Mouse (Mus musculus) regulatory T cell (primary cell): ENCODE results near the gene Mid1.
"Not testable (repeated sequence)": the region's sequence is repeated elsewhere in the genome, so short reads cannot be mapped to it uniquely, and the experiment has no call there.

ENCODE experiments used
- in situ Hi-C: fragments of 300-600 bp; cut with MboI, MseI; formaldehyde crosslinking; loops from one replicate; pipeline ENCODE4 v1.15.1; 2025; ENCODE audit warnings: high pct_unique_total_duplicates

The Mid1 gene

GRCm38 (mm10) chrX:169971562-169971961, 286.6 kb downstream of the Mid1 start:
- in situ Hi-C loops: loop anchor here (5.0 kb wide), 1 partner anchor 36 kb away; the partner anchor contains the start of gene Gm21887

GRCm38 (mm10) chrX:169972131-169972530, 287.1 kb downstream of the Mid1 start:
- in situ Hi-C loops: loop anchor here (5.0 kb wide), 1 partner anchor 35 kb away; the partner anchor contains the start of gene Gm21887

GRCm38 (mm10) chrX:169972791-169973494, 287.9 kb downstream of the Mid1 start:
- in situ Hi-C loops: loop anchor here (5.0 kb wide), 1 partner anchor 34 kb away; the partner anchor contains the start of gene Gm21887

GRCm38 (mm10) chrX:169973806-169974205, 288.8 kb downstream of the Mid1 start:
- in situ Hi-C loops: loop anchor here (5.0 kb wide), 1 partner anchor 33 kb away; the partner anchor contains the start of gene Gm21887

GRCm38 (mm10) chrX:169974456-169974855, 289.5 kb downstream of the Mid1 start:
- in situ Hi-C loops: loop anchor here (5.0 kb wide), 1 partner anchor 33 kb away; the partner anchor contains the start of gene Gm21887

GRCm38 (mm10) chrX:169974974-169975373, 290.0 kb downstream of the Mid1 start:
- in situ Hi-C loops: loop anchor here (5.0 kb wide), 1 partner anchor 32 kb away; the partner anchor contains the start of gene Gm21887

- in situ Hi-C loops: not testable (repeated sequence)
Observed at GRCm38 (mm10) chrX:169975681-169976131, 290.7 kb downstream of the Mid1 start.

- in situ Hi-C loops: not testable (repeated sequence)
Observed at GRCm38 (mm10) chrX:169976340-169976739, 291.3 kb downstream of the Mid1 start.

- in situ Hi-C loops: not testable (repeated sequence)
Observed at GRCm38 (mm10) chrX:169977856-169978435, 292.9 kb downstream of the Mid1 start.

GRCm38 (mm10) chrX:169978436-169979381, 293.7 kb downstream of the Mid1 start:
- in situ Hi-C loops: not testable (repeated sequence)

- in situ Hi-C loops: not testable (repeated sequence)
Observed at GRCm38 (mm10) chrX:169979461-169980202, 294.6 kb downstream of the Mid1 start.

GRCm38 (mm10) chrX:169980203-169980556, 295.2 kb downstream of the Mid1 start:
- in situ Hi-C loops: not testable (repeated sequence)

GRCm38 (mm10) chrX:169980809-169981289, 295.9 kb downstream of the Mid1 start:
- in situ Hi-C loops: no loop called here

- in situ Hi-C loops: not testable (repeated sequence)
Observed at GRCm38 (mm10) chrX:169981761-169982181, 296.8 kb downstream of the Mid1 start.

- in situ Hi-C loops: not testable (repeated sequence)
Observed at GRCm38 (mm10) chrX:169982606-169983400, 297.8 kb downstream of the Mid1 start.

- in situ Hi-C loops: not testable (repeated sequence)
Observed at GRCm38 (mm10) chrX:169983401-169984165, 298.6 kb downstream of the Mid1 start.

- in situ Hi-C loops: not testable (repeated sequence)
Observed at GRCm38 (mm10) chrX:169984331-169984730, 299.3 kb downstream of the Mid1 start.

GRCm38 (mm10) chrX:169984853-169985252, 299.9 kb downstream of the Mid1 start:
- in situ Hi-C loops: not testable (repeated sequence)

- in situ Hi-C loops: not testable (repeated sequence)
Observed at GRCm38 (mm10) chrX:169985796-169986195, 300.8 kb downstream of the Mid1 start.
